Mouse (Mus musculus) A20 (cell line): ENCODE results near the gene Kpna2.
"Not testable (repeated sequence)": the region's sequence is repeated elsewhere in the genome, so short reads cannot be mapped to it uniquely, and the experiment has no call there.

Experiments used
- DNase-seq: peaks from one replicate; pipeline ENCODE4 v3.0.0-alpha.2; 2011; ENCODE audit warnings: low read depth, low spot score

The Kpna2 gene

DNA sequence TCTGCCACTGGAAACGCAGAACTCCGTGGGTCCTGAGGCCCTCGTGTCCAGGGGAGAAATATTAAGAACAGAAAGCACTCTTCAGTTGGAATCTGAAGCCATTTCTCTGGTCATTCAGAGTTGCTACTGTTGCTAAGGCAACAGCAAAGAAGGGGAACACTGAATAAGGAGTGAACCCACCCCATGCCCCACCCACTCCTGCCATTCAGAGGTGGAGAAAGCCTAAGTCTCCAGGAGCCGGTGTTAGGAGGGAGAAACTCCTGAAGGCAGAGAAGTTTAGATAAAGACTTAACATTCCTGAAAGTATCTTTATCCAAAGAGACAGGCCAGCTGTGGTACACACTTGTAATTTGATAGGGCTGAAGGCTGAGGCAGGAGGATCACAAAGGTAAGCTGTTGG is 20.0 kb upstream of the Kpna2 start:
- DNase-seq, result no peak

DNA sequence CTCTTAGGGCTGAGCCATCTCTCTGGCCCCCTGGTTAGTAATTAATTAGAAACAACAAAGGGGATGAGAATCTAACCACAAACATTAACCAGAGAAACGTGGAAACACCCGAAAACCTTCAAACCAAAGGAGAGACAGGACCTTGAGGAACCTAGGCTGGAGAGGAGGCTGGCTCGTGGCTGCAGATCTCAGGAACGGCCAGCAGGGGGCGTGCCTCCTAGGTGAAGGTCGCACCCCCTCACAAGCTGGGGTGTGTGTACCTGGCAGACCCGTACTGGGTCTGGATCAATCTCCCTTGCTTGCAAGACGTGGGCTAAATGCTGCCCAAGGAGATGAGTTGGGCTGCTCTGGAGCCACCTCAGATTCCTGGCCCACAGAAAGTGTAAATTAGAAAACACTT is 19.3 kb upstream of the Kpna2 start:
- peak; percentile 79 for DNase-seq

DNA sequence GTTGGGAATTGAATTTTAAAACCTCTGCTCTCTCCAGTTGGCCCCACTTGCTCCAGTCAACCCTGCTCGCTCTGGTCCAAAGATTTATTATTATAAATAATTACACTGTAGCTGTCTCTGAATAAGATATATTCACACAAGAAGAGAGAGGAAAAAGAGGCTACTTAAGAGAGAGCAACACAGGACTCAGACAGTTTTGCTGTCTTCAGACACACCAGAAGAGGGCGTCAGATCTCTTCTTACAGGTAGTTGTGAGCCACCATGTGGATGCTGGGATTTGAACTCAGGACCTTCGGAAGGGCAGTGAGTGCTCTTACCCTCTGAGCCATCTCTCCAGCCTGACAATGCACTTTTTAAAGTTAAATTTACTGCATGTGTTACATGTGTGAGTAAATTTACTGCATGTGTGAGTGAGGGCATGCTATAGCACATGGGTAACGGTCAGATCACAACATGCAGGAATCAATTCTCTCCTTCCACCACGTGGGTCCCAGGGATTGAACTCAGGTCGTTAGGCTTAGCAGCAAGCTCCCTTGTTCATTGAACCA is 18.1 kb upstream of the Kpna2 start:
- no peak for DNase-seq

DNA sequence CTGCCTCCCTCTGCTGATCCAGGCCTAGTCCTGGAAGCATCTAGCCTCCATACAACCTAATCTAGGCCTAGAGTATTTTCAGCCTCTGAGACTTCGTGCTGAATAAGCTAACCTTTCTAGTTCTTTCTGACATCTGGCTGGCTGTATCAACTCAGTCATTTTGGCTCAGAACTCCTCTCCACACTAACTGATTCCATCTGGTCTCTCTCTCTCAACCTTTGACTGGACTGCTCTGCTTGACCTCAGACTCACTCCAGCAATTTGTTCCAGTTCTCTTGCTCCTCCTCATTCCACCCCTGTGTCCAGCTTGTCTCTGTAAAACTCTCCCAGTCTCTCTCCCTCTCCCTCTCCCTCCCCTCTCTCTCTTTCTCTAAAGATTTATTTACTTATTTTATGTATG is 17.6 kb upstream of the Kpna2 start:
- no peak for DNase-seq

DNA sequence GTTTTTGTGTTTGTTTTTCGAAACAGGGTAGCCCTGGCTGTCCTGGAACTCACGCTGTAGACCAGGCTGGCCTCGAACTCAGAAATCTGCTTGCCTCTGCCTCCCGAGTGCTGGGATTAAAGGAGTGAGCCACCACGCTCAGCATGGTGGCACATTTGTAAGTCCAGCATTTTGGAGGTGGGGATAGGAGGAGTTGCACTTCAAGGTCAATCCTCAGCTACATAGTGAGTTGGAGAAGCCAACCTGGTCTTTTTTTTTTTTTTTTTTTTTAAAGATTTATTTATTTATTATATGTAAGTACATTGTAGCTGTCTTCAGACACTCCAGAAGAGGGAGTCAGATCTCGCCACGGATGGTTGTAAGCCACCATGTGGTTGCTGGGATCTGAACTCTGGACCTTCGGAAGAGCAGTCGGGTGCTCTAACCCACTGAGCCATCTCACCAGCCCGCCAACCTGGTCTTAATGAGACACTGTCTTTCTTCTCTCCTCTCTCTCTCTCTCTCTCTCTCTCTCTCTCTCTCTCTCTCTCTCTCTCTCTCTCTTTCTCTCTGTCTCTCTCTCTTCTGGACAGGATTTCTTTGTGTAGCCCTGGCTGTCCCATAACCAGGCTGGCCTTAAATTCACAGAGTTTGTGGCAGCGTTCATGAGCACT is 16.3 kb upstream of the Kpna2 start:
- not testable (repeated sequence) for DNase-seq

DNA sequence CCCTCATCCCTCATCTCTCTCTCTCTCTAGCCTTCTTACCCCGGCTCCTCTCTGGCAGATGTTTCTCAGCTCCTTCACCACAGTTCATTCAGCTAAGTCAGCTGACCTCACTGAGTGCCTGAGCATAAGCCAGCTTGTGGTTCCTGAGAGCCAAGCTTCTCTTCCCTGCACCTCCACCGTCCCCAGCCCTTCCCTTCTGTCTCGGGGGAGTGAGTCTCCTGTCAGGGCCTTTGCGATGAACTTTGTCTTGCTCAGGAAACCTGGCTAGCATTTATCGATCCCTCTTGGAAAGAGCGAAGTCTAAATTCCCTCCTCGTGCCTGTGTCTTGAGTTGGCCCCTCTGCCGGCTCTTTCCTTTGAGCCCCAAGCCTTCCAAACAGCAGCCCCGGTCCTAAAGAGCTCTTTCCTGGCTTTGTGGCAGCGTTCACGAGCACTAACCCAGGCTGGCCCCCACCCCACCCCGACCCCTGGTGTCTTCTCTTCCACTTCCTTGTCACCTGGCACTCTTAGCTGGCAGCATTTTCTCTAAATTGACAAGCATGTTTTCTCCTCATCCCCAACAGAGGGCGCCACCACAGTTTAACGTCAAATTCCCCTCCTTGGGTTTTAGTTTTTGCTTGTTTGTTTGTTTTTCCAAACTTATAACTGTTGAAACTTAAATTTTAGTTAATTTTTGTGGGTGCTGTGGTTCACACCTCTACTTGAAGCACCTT is 15.4 kb upstream of the Kpna2 start:
- peak; percentile 90 for DNase-seq

GRCm38 (mm10) chr11:107014020-107014585 is 14.8 kb upstream of the Kpna2 start:
- DNase-seq, result peak; percentile 72

DNA sequence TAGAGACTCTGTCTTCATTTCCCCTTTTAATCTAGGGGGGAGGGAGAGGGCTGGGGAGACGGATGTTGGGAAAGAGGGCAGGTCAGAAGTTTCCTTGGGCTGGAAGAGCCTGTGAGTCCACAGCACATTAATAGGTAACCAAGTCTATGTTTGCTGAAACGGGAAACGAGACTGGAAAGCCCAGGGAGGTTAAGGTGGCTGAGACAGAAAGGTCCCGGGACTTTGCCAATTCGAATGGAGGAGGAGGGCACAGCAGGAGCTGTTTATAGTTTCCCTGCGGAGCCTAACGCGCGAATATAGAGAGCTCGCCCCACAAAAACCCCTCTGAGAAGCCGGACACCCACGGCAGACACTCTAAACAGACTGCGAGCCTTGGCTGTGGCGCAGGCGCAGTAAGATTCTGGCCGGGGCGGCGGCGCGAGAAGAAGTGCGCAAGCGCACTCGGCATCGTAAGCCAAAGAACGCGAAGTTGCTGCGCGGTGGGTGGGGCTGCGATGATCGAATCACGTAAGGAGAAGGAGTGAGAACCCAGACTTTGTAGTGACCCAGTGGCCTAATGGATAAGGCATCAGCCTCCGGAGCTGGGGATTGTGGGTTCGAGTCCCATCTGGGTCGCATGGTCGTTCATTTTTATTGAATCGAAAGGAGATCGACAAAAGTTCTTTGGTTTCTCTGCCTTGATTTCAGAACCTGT is 13.1 kb upstream of the Kpna2 start:
- DNase-seq, result peak; percentile 98

DNA sequence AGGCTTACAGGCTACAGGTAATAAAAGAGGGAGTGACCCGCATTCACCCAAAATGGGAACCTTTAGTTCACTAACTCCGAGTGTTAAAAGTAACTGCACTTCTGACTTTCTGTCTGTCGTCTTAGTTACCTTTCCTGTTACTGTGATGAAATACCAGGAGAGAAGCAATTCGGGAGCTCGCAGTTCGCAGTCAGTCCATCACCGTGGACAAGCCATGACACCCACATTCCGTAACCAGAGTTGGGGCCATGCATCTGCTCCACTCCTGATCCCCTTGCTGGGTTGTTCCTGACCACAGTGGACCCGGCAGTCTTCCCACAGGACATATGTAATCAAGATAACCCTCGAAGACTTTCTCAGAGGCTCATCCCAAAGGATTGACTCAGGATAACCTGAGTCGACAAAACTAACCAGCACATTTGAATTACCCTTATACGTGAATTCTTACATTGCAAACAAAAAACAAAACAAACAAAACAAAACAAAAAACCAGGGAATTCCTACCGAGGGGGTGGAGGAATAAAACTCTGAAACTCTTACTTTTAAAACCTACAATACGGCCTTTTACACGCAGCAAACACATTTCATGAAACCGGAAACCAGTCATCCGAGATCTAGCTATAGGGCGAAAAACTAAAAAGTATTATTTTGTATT is 12.5 kb upstream of the Kpna2 start:
- no peak for DNase-seq

DNA sequence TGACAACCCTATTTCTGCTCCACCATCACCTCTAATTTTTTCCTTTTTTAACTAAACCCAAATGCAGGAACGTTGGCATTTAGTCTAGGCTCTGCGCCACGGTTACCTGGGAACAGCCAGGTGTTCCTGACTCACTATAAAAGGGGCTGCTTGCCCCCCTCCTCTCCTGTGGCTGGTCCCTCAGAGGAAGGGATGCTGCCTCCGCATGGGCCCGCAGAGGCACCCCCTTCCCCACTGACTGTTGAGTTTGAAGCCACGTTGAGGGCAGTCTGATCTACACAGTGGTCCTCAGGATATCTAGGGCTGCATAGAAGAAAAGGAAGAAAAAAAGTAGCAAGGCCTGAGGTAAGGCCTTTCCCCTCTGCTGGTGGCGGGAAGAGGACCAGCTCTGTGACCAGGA is 11.8 kb upstream of the Kpna2 start:
- DNase-seq, result no peak

DNA sequence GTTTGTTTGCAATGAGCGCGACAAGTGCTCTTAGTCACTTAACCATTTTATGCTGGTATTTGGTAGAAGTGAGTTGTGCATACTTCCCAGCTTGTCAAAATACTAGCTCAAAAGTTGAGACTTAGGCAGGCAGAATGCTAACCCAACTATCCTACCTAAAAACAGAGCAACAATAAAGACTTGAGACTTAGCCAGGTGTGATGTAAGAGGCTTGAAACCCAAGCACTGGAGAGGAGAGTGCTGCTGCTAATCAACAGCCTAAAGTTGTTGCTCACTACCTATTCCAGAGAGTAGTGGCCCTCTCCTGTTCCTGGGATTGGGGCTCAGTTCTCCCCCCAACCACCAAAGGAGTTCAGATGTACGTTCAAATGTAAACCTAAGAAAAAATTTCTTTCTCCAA is 11.1 kb upstream of the Kpna2 start:
- no peak for DNase-seq

DNA sequence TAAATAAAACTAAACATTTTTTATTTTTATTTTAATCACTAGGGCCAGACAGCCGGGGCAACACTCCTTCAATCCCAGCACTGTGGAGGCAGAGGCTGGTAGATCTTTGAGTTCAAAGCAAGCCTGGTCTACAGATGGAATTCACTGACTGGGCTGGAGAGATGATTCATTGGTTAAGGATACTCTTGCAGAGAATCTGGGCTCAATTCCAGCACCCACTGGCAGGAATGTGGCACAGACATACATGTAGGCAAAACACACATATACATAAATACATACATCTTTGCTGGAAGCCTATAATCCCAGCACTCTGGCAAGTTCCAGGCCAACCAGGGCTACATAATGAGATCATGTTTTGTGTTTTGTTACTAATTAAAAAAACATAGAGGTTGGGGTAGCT is 6.2 kb upstream of the Kpna2 start:
- no peak for DNase-seq

DNA sequence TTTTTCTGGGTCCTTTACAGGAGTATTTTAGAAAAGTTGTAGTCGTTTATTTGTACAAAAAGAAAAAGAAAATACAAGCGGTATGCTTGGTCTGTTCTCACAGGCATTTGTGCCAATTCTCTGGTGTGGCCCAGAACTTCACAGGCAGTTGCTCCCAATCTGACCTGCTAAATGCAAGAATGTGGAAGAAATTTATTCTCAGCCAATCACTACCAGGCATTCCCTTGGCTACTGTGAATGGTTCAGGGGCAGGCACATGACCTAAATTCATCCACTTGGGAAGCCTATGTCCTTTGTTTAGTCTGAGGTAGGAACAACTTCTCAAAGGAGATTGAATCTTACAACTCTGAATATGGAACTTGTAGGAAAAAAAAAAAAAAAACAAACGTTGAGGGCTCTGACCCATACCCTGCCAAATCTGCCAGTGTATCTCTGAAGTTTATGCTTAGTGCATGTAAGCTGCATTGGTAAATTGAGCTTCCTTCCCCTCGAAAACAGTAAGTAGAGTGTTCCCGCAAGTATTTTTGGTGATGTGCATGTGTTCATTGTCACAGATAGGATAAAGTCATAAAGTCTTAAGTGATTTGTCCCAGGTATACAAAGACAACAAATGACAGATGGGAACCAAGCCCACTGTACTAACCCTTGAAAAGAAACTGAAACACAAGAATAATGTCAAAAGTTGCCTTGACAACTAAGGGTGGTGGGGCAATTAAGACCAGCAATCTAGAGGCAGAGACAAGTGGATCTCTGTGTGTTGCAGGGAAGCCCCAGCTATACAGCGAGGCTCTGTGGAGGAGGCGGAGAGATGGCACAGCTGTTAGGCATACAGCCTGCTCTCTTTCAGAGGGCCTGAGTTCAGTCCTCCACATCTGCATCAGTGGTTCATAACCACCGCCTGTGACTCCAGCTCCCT is 2.7 kb upstream of the Kpna2 start:
- DNase-seq, result no peak

GRCm38 (mm10) chr11:106999949-107000513 is 690 bp upstream of the Kpna2 start:
- no peak for DNase-seq

- DNase-seq, result no peak
Observed at GRCm38 (mm10) chr11:106998651-106999150, 640 bp downstream of the Kpna2 start.

DNA sequence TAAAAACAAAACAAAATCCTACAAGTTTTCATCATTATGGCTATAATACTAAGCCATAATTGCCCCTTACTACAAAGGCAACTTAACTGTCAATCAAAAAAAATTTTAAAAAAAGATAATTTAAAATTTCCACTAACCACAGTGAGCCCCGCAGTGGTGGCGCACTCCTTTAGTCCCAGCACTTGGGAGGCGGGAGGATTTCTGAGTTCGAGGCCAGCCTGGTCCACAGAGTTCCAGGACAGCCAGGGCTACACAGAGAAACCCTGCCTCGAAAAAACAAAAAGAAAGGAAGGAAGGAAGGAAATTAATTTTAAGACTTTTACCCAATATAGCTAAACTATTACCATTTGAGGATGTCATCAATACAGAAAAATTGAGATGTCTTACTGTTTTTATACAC is 1.4 kb downstream of the Kpna2 start:
- no peak for DNase-seq

GRCm38 (mm10) chr11:106996492-106996891 is 2.8 kb downstream of the Kpna2 start:
- not testable (repeated sequence) for DNase-seq

GRCm38 (mm10) chr11:106994246-106995085 is 4.9 kb downstream of the Kpna2 start:
- DNase-seq, result no peak

- no peak for DNase-seq
Observed at GRCm38 (mm10) chr11:106987384-106987783, 12.0 kb downstream of the Kpna2 start.
